Mouse (Mus musculus): ENCODE data around the gene Exosc8. TPM values are rescaled to one million over a fixed set of nuclear protein-coding genes. Genes with fewer than 3 reads are reported as not detected.
"Not testable (repeated sequence)": the region's sequence is repeated elsewhere in the genome, so short reads cannot be mapped to it uniquely, and the experiment has no call there.

The Exosc8 gene
- total RNA-seq (2021) = 10 to 100 TPM; 41.0 to 44.4 TPM
- long read RNA-seq, experiment 1, transcript Exosc8-201 (11 exons, 1,300 nt) = major isoform, 19 of 32 reads
- long read RNA-seq, experiment 1, partial matches to known transcripts = 4 of 32 reads
- long read RNA-seq, experiment 1, other reads (novel, unspliced or antisense) = 8 of 32 reads
- long read RNA-seq, experiment 2, transcript Exosc8-201 (11 exons, 1,300 nt) = major isoform, 16 of 21 reads
- long read RNA-seq, experiment 2, partial matches to known transcripts = 3 of 21 reads
- long read RNA-seq, experiment 2, other reads (novel, unspliced or antisense) = 2 of 21 reads

DNA sequence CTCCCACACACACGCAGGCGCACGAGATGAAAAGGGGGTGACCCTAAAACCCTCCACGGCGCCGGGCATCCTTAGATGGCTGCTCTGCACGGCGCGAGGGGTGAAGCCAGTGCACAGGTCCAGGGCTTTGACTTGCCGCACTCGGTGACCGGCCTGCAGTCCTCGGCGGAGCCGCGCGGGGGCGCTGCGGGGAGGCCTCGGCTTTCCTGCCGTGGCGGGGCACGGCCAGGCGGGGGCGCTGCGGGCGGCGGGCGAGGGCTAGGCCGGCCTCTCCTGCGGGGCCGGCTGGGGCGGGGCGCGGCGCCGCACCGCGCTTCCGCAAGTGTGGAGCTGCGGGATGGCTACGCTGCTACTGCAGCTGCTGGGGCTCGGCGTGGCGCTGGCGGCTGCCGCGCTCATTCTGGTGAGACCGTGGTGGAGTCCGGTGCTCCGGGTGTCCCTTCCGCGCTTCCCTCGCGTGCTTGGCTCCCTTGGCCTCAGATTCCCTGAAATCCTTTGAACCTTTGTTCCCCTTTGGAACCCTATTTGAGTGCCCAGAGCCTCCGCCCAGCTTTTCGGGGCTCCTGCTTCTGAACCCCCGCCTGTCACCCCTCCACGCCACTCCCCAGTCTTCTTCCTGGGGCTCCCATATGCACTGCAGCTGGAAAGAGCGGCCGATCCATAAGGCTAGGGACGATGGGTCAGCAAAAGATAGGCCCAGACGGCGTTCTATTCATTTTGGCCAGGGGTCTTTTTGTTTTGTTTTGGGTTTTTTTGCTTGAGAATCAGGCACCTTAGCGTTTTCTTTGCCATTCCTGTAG, at the start of gene Exosc8, which contains the start of gene Alg5:
TSS of gene Exosc8 (minus strand) at position 147 of the 800 bp plus-strand sequence.
TSS of gene Alg5 (plus strand) at position 293 of the 800 bp plus-strand sequence.
- peak; percentile 97 for DNase-seq

DNA sequence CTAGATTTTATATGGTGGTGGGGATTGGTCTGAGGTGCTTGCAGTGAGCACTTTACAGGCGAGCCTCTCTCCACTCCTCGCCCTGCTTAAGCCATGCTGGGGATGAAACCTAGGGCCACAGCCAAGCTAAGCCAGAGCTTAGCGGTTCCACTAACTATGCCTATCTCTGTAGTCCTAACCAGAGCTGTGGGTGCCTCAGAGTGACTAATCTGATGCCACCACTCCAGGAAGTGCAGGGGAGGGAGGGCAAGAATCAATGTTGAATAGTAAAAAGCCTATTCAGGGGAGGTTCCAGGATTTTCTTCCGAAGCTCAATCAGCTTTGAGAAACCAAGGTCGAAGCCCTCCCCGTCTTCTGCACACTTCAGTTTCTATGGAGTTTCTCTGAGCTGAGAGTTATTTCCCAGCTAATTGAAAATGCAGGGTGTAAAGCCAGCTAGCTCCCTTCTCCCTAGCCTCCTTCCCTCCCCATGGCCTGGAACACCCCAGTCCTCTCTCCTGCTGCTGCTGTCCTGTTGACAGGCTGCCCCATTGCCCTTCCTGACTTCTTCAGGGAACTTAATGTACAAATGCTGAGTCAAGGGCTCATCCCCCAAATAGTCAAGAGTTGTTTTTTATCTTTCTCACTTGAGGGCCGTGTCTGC, 40.9 kb upstream of the Exosc8 start:
- DNase-seq = no peak

GRCm38 (mm10) chr3:54773613-54774012, 38.4 kb upstream of the Exosc8 start:
- no peak for DNase-seq

- DNase-seq = no peak
Measured at GRCm38 (mm10) chr3:54769349-54770275, 34.4 kb upstream of the Exosc8 start.

- DNase-seq = no peak
Measured at GRCm38 (mm10) chr3:54768592-54768991, 33.4 kb upstream of the Exosc8 start.

DNA sequence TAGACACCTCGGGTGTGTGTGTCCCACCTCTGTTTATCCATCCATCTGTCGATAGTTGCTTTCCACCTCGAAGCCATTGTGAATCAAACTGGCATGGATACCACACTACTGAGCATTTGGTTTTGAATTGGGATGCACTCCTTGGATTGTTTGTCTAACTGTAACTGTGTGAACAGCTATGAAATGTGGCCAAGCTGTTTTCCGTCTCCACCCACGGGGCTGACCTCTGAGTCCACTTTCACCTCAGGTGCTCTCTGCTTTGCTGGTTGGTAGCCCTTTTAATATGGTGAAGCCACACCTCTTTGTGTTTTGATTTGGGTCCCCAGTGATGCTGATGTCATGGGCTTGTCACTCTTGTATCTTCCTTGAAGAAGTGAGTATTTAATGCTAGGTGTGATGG, 31.6 kb upstream of the Exosc8 start:
- DNase-seq = no peak

DNA sequence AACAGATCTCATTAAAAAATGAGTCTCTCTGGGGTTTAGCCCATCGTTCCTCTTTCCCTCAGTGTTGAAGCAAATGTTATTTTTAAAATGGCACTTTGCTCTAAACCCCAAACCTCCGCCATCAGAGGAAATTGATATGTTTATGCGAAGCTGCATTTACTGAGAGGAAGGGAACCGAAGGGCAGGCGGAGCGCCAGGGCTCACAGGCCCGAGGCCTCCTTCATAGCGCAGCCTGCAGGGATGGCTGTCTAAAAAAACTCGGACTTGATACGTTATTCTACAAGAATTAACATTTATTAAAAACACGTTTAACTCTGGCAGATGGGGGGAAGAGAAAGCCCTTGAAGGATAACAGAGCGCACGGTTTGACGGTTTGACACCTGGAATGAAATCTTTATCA, 30.8 kb upstream of the Exosc8 start:
- no peak for DNase-seq

GRCm38 (mm10) chr3:54765521-54765920, 30.3 kb upstream of the Exosc8 start:
- not testable (repeated sequence) for DNase-seq

GRCm38 (mm10) chr3:54764418-54764817, 29.2 kb upstream of the Exosc8 start:
- peak; percentile 38 for DNase-seq

DNA sequence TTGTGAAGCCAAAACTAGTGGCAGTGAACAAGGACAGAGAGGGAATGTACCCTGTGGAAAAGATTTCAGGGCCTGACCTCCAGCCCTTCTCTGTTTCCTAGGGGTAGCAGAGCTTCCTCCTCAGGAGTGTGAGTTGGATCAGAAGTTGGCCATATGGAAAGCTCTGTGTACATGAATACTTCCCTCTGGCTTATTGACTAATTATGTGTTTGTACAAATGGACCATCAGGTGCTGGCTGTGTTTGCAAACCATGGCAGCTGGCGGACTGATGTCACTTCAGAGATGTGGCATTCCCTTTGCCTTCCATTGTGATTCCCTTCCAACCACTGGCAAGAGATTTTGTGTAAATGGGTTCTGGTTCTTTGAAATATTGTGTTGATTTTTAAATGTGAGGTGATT, 26.1 kb upstream of the Exosc8 start:
- no peak for DNase-seq

- no peak for DNase-seq
Measured at GRCm38 (mm10) chr3:54760321-54761115, 25.3 kb upstream of the Exosc8 start.

GRCm38 (mm10) chr3:54759211-54759610, 24.0 kb upstream of the Exosc8 start:
- DNase-seq = no peak

- DNase-seq = no peak
Measured at GRCm38 (mm10) chr3:54757446-54757845, 22.3 kb upstream of the Exosc8 start.

GRCm38 (mm10) chr3:54756058-54756457, 20.9 kb upstream of the Exosc8 start:
- DNase-seq = peak; percentile 50

GRCm38 (mm10) chr3:54755145-54756041, 20.2 kb upstream of the Exosc8 start, which contains the start of gene Smad9:
Smad9 (plus strand) TSS chr3:54755582.
- DNase-seq = peak; percentile 87

- DNase-seq = no peak
Measured at GRCm38 (mm10) chr3:54753411-54753810, 18.2 kb upstream of the Exosc8 start.

DNA sequence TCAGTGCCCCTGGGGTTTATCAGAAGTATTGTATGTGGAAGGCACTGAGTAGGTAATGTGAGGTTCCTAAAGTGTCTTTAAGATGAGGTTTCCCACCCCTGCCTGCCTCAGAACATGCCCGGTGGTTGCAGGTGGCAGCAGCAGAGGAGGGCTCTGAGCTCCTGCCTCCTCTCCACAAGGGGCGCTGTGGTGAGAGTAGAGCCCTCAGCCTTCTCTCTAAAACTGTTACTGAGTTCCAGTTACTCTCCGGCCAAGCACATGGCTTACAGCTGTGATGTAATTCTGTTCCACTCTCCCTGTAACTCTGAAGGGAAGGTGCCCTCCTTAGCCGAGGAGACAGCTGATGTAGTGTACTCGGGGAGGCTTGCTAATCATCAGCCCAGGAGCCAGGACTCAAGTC, 10.6 kb upstream of the Exosc8 start:
- peak; percentile 49 for DNase-seq

- DNase-seq = no peak
Measured at GRCm38 (mm10) chr3:54741965-54742364, 6.8 kb upstream of the Exosc8 start.

- no peak for DNase-seq
Measured at GRCm38 (mm10) chr3:54737317-54737716, 2.1 kb upstream of the Exosc8 start.
